Mouse (Mus musculus) heart, embryonic 14.5 days (tissue): ENCODE data around the gene Bco1. TPM values are rescaled to one million over a fixed set of nuclear protein-coding genes. Genes with fewer than 3 reads are reported as not detected.

Source experiments
- ATAC-seq: fragments of 200-750 bp; cut with Nextera tagmentation; 2 replicates; pipeline ENCODE4 v1.8.0; 2017; ENCODE audit warnings: low read depth, moderate TSS enrichment; ENCODE audit not compliant: insufficient number of reproducible peaks, insufficient read depth, low FRiP score
- H3K27ac ChIP-seq, 2 experiments: fragments of 200-500 bp in 1 of 2; fragments of 300-500 bp in 1 of 2; sonication (generic) in 1 of 2; replicated peaks in 1 of 2; 2 replicates each; pipeline ENCODE4 v1.5.1; 2012 to 2014; ENCODE audit warnings: low read depth in 2 of 2, low read length in 2 of 2, control low read depth in 1 of 2, mild to moderate bottlenecking in 1 of 2, mixed read lengths in 1 of 2; ENCODE audit not compliant: control insufficient read depth in 1 of 2, insufficient read depth in 1 of 2
- H3K27me3 ChIP-seq: fragments of 300-500 bp; sonication (generic); 2 replicates; pipeline ENCODE4 v1.6.1; 2014; ENCODE audit warnings: mild to moderate bottlenecking, low read length, control low read depth; ENCODE audit not compliant: control insufficient read depth, insufficient read depth
- H3K36me3 ChIP-seq: fragments of 300-500 bp; sonication (generic); 2 replicates; pipeline ENCODE4 v1.6.1; 2014; ENCODE audit warnings: mild to moderate bottlenecking, control low read depth, low read length, mixed read lengths; ENCODE audit not compliant: control insufficient read depth, insufficient read depth
- H3K4me1 ChIP-seq, 2 experiments: fragments of 200-500 bp in 1 of 2; fragments of 300-500 bp in 1 of 2; sonication (generic) in 1 of 2; 2 replicates each; pipeline ENCODE4 v1.6.1; 2012 to 2014; ENCODE audit warnings: low read length in 2 of 2, control low read depth in 1 of 2, mixed read lengths in 1 of 2; ENCODE audit not compliant: control insufficient read depth in 2 of 2, insufficient read depth in 2 of 2
- H3K4me2 ChIP-seq: fragments of 300-500 bp; sonication (generic); 2 replicates; pipeline ENCODE4 v1.6.1; 2014; ENCODE audit warnings: mild to moderate bottlenecking, low read length
- H3K4me3 ChIP-seq, 2 experiments: fragments of 200-500 bp in 1 of 2; fragments of 300-500 bp in 1 of 2; sonication (generic) in 1 of 2; 2 replicates each; pipeline ENCODE4 v1.5.1; 2012 to 2014; ENCODE audit warnings: low read length in 2 of 2, mild to moderate bottlenecking in 2 of 2, control low read depth in 1 of 2, low read depth in 1 of 2, moderate library complexity in 1 of 2; ENCODE audit not compliant: control insufficient read depth in 1 of 2, insufficient read depth in 1 of 2
- H3K9ac ChIP-seq: fragments of 300-500 bp; sonication (generic); 2 replicates; pipeline ENCODE4 v1.6.1; 2014; ENCODE audit warnings: mild to moderate bottlenecking, low read length
- H3K9me3 ChIP-seq: fragments of 300-500 bp; sonication (generic); 2 replicates; pipeline ENCODE4 v1.6.1; 2016; ENCODE audit warnings: low read length, control low read depth; ENCODE audit not compliant: control insufficient read depth
- WGBS: fragments of 180-500 bp; shearing (Covaris S2); extraction: QIAGEN DNeasy Blood & Tissue Kit; methylation state at CpG from one replicate; pipeline ENCODE4 v1.1.7; 2014; 5-methylcytosine and 5-hydroxymethylcytosine counted together
- polyA plus RNA-seq: library from polyadenylated mRNA; unstranded; fragments of >200 nt; fragmentation: Nextera tagmentation; extraction: Ambion mirVana; gene quantifications from 2 replicates; pipeline ENCODE4 v1.2.1, GENCODE M21; 2014

Bco1 gene
- polyA plus RNA-seq, result not detected in 2 replicates

- WGBS, result 72% methylated on average over 12 of the region's 12 CpGs
- H3K27ac ChIP-seq, result no peak within 1 kb of the TSS
Observed at GRCm38 (mm10) chr8:117095647-117096046, at the start of gene Bco1. Gene Bco1 (plus strand): TSS chr8:117095854.

GRCm38 (mm10) chr8:117049444-117049843 lies 46.2 kb upstream of the Bco1 start:
- Histone ChIP-seq H3K4me1 (peaks cover 0 to 3% of the 10 kb centered on the region in 2 experiments; a peak in 1 of 4 replicates), H3K36me3 (no peaks in the 10 kb centered on the region), H3K4me3 (no peak overlapping the region), H3K27me3 (no peaks in the 10 kb centered on the region), H3K9me3 (no peaks in the 10 kb centered on the region), H3K27ac (no peak overlapping the region), H3K4me2 (no peak overlapping the region), H3K9ac (no peak overlapping the region)
- no peak for ATAC-seq
- WGBS, result 55% methylated on average over 7 of the region's 7 CpGs

More at GRCm38 (mm10) chr8:117095647-117096046, at the start of gene Bco1:
- Histone ChIP-seq H3K9ac (no peak within 1 kb of the TSS), H3K27me3 (no peaks in the 10 kb centered on the region), H3K4me3 (no peak within 1 kb of the TSS), H3K9me3 (no peaks in the 10 kb centered on the region), H3K4me2 (no peak within 1 kb of the TSS), H3K36me3 (no peaks in the 10 kb centered on the region), H3K4me1 (peaks cover 4 to 7% of the 10 kb centered on the region in 2 experiments; a peak in 2 of 4 replicates)
- no peak for ATAC-seq

- no peak overlapping the region for H3K27ac ChIP-seq
- no peaks in the 10 kb centered on the region for H3K9me3 ChIP-seq
- H3K9ac ChIP-seq, result no peak overlapping the region
- ATAC-seq, result no peak
- WGBS, result 74% methylated on average over 9 of the region's 9 CpGs
- H3K4me2 ChIP-seq, result no peak overlapping the region
- no peaks in the 10 kb centered on the region for H3K36me3 ChIP-seq
- H3K27me3 ChIP-seq, result no peaks in the 10 kb centered on the region
- peaks cover 0 to 3% of the 10 kb centered on the region in 2 experiments; a peak in 1 of 4 replicates for H3K4me1 ChIP-seq
- no peak overlapping the region for H3K4me3 ChIP-seq
Observed at GRCm38 (mm10) chr8:117050763-117051162, 44.9 kb upstream of the Bco1 start.

GRCm38 (mm10) chr8:117051316-117051715 lies 44.3 kb upstream of the Bco1 start:
- 59% methylated on average over 9 of the region's 9 CpGs for whole genome bisulfite sequencing
- H3K27ac ChIP-seq, result no peak overlapping the region
- H3K36me3 ChIP-seq, result no peaks in the 10 kb centered on the region
- H3K27me3 ChIP-seq, result no peaks in the 10 kb centered on the region
- no peak overlapping the region for H3K4me3 ChIP-seq
- no peak overlapping the region for H3K9ac ChIP-seq
- no peaks in the 10 kb centered on the region for H3K9me3 ChIP-seq
- ATAC-seq, result no peak
- no peak overlapping the region for H3K4me2 ChIP-seq
- H3K4me1 ChIP-seq, result peaks cover 0 to 3% of the 10 kb centered on the region in 2 experiments; a peak in 1 of 4 replicates

- Histone ChIP-seq H3K27ac (no peak overlapping the region), H3K4me1 (peaks cover 0 to 3% of the 10 kb centered on the region in 2 experiments; a peak in 1 of 4 replicates), H3K9me3 (no peaks in the 10 kb centered on the region), H3K36me3 (no peaks in the 10 kb centered on the region), H3K4me2 (no peak overlapping the region), H3K27me3 (no peaks in the 10 kb centered on the region), H3K4me3 (no peak overlapping the region), H3K9ac (no peak overlapping the region)
- ATAC-seq, result no peak
- WGBS, result 65% methylated on average over 12 of the region's 12 CpGs
Observed at GRCm38 (mm10) chr8:117053135-117054079, 42.2 kb upstream of the Bco1 start.

DNA sequence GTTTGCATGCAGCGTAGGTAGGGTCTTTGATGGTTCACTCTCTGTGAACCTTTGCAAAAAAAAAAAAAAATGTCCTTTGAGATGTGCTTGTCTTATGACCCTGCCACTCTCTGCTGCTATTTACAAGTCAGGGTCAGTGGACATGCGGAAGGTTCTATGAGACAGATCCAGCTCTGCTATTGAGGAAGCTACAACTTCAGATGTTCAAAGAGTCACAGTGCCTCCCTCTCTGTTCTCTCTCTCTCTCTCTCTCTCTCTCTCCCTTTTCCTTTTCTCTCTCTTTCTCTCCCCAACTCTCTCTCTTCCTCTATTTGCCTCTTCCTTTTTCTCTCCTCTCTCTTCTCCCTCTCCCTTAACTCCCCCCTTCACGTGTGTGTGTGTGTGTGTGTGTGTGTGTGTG lies 41.5 kb upstream of the Bco1 start:
- Histone ChIP-seq H3K36me3 (no peaks in the 10 kb centered on the region), H3K9ac (no peak overlapping the region), H3K27ac (no peak overlapping the region), H3K4me3 (no peak overlapping the region), H3K4me2 (no peak overlapping the region), H3K9me3 (no peaks in the 10 kb centered on the region), H3K4me1 (peaks cover 0 to 3% of the 10 kb centered on the region in 2 experiments; a peak in 1 of 4 replicates), H3K27me3 (no peaks in the 10 kb centered on the region)
- ATAC-seq, result no peak
- 84% methylated on average over 3 of the region's 3 CpGs for WGBS

- Histone ChIP-seq H3K4me2 (no peak overlapping the region), H3K9ac (no peak overlapping the region), H3K4me3 (no peak overlapping the region), H3K27ac (no peak overlapping the region), H3K4me1 (peaks cover 0 to 3% of the 10 kb centered on the region in 2 experiments; a peak in 1 of 4 replicates), H3K27me3 (no peaks in the 10 kb centered on the region), H3K9me3 (no peaks in the 10 kb centered on the region), H3K36me3 (no peaks in the 10 kb centered on the region)
- 28% methylated on average over 6 of the region's 6 CpGs for WGBS
- ATAC-seq, result no peak
Observed at GRCm38 (mm10) chr8:117055097-117055496, 40.6 kb upstream of the Bco1 start.
